Mouse (Mus musculus) intestine, embryonic 16.5 days (tissue): Measurements from ENCODE around the gene Tph2. TPM values are rescaled to one million over a fixed set of nuclear protein-coding genes. Genes with fewer than 3 reads are reported as not detected.
A peak's percentile ranks its signal among the peaks of the same experiment; 100 is the strongest.
"Not testable (repeated sequence)": the region's sequence is repeated elsewhere in the genome, so short reads cannot be mapped to it uniquely, and the experiment has no call there.

ENCODE experiments used
- ATAC-seq: fragments of 200-750 bp; cut with Nextera tagmentation; 2 replicates; pipeline ENCODE4 v1.8.0; 2017; ENCODE audit warnings: moderate TSS enrichment, moderate library complexity
- H3K27ac ChIP-seq: fragments of 300-500 bp; sonication (generic); 2 replicates; pipeline ENCODE4 v1.5.1; 2014; ENCODE audit warnings: mild to moderate bottlenecking, low read length
- H3K27me3 ChIP-seq: fragments of 300-500 bp; sonication (generic); replicated peaks from 2 replicates; pipeline ENCODE4 v1.6.1; 2014; ENCODE audit warnings: low read length, control low read depth, mixed read lengths; ENCODE audit not compliant: control insufficient read depth, insufficient read depth
- H3K36me3 ChIP-seq: fragments of 300-500 bp; sonication (generic); 2 replicates; pipeline ENCODE4 v1.6.1; 2014; ENCODE audit warnings: low read length, control low read depth; ENCODE audit not compliant: control insufficient read depth, insufficient read depth
- H3K4me1 ChIP-seq: fragments of 300-500 bp; sonication (generic); 2 replicates; pipeline ENCODE4 v1.6.1; 2014; ENCODE audit warnings: low read length, control low read depth, mixed read lengths; ENCODE audit not compliant: control insufficient read depth, insufficient read depth
- H3K4me2 ChIP-seq: fragments of 300-500 bp; sonication (generic); 2 replicates; pipeline ENCODE4 v1.6.1; 2014; ENCODE audit warnings: low read depth, low read length, control low read depth
- H3K4me3 ChIP-seq: fragments of 300-500 bp; sonication (generic); 2 replicates; pipeline ENCODE4 v1.5.1; 2014; ENCODE audit warnings: mild to moderate bottlenecking, low read length
- H3K9ac ChIP-seq: fragments of 300-500 bp; sonication (generic); 2 replicates; pipeline ENCODE4 v1.6.1; 2014; ENCODE audit warnings: low read depth, low read length
- H3K9me3 ChIP-seq: fragments of 300-500 bp; sonication (generic); 2 replicates; pipeline ENCODE4 v1.6.1; 2016; ENCODE audit warnings: low read length, control low read depth; ENCODE audit not compliant: control insufficient read depth
- WGBS: fragments of 180-500 bp; shearing (Covaris S2); extraction: QIAGEN DNeasy Blood & Tissue Kit; methylation state at CpG from one replicate; pipeline ENCODE4 v1.1.7; 2014; 5-methylcytosine and 5-hydroxymethylcytosine counted together
- polyA plus RNA-seq: library from polyadenylated mRNA; unstranded; fragments of >200 nt; fragmentation: Nextera tagmentation; extraction: Ambion mirVana; gene quantifications from 2 replicates; pipeline ENCODE4 v1.2.1, GENCODE M21; 2015

The Tph2 gene
- polyA plus RNA-seq, 1 experiment from 2014 or later = not detected

GRCm38 (mm10) chr10:115187390-115187789, 2.6 kb upstream of the Tph2 start:
- no peaks in the 10 kb centered on the region for H3K9me3 ChIP-seq
- H3K9ac ChIP-seq = no peak overlapping the region
- no peaks in the 10 kb centered on the region for H3K36me3 ChIP-seq
- no peak for ATAC-seq
- H3K27ac ChIP-seq = no peak overlapping the region
- H3K4me1 ChIP-seq = no peaks in the 10 kb centered on the region
- H3K4me2 ChIP-seq = no peak overlapping the region
- WGBS = 76% methylated on average over 1 of the region's 1 CpGs
- no peaks in the 10 kb centered on the region for H3K27me3 ChIP-seq
- H3K4me3 ChIP-seq = no peak overlapping the region

GRCm38 (mm10) chr10:115181034-115181433, 3.8 kb downstream of the Tph2 start:
- WGBS = 61% methylated on average over 3 of the region's 3 CpGs
- no peaks in the 10 kb centered on the region for H3K4me1 ChIP-seq
- H3K4me2 ChIP-seq = no peak overlapping the region
- no peaks in the 10 kb centered on the region for H3K27me3 ChIP-seq
- no peaks in the 10 kb centered on the region for H3K9me3 ChIP-seq
- H3K36me3 ChIP-seq = no peaks in the 10 kb centered on the region
- no peak overlapping the region for H3K9ac ChIP-seq
- ATAC-seq = no peak
- H3K4me3 ChIP-seq = no peak overlapping the region
- H3K27ac ChIP-seq = no peak overlapping the region

- ATAC-seq, H3K27ac ChIP-seq, H3K9ac ChIP-seq, H3K4me2 ChIP-seq, H3K36me3 ChIP-seq, H3K9me3 ChIP-seq, H3K4me1 ChIP-seq, H3K27me3 ChIP-seq, H3K4me3 ChIP-seq: not testable (repeated sequence)
- WGBS = 64% methylated on average over 6 of the region's 6 CpGs
Measured at GRCm38 (mm10) chr10:115178019-115178418, 6.8 kb downstream of the Tph2 start.

- H3K4me1 ChIP-seq = no peaks in the 10 kb centered on the region
- no peak overlapping the region for H3K9ac ChIP-seq
- WGBS = 35% methylated on average over 12 of the region's 12 CpGs
- no peaks in the 10 kb centered on the region for H3K36me3 ChIP-seq
- H3K9me3 ChIP-seq = no peaks in the 10 kb centered on the region
- H3K27me3 ChIP-seq = no peaks in the 10 kb centered on the region
- H3K4me3 ChIP-seq = peak overlapping the region; percentile 22
- peak overlapping the region; percentile 43 for H3K4me2 ChIP-seq
- ATAC-seq = no peak
- no peak overlapping the region for H3K27ac ChIP-seq
Measured at GRCm38 (mm10) chr10:115175591-115175991, 9.2 kb downstream of the Tph2 start.

GRCm38 (mm10) chr10:115173336-115173735, 11.5 kb downstream of the Tph2 start:
- no peaks in the 10 kb centered on the region for H3K27me3 ChIP-seq
- H3K4me3 ChIP-seq = no peak overlapping the region
- WGBS = 78% methylated on average over 10 of the region's 10 CpGs
- H3K9me3 ChIP-seq = no peaks in the 10 kb centered on the region
- H3K4me2 ChIP-seq = no peak overlapping the region
- no peak for ATAC-seq
- H3K4me1 ChIP-seq = no peaks in the 10 kb centered on the region
- H3K9ac ChIP-seq = no peak overlapping the region
- no peaks in the 10 kb centered on the region for H3K36me3 ChIP-seq
- H3K27ac ChIP-seq = no peak overlapping the region

- no peaks in the 10 kb centered on the region for H3K4me1 ChIP-seq
- no peak overlapping the region for H3K9ac ChIP-seq
- H3K4me2 ChIP-seq = no peak overlapping the region
- H3K27me3 ChIP-seq = no peaks in the 10 kb centered on the region
- no peak overlapping the region for H3K27ac ChIP-seq
- no peaks in the 10 kb centered on the region for H3K9me3 ChIP-seq
- no peaks in the 10 kb centered on the region for H3K36me3 ChIP-seq
- H3K4me3 ChIP-seq = no peak overlapping the region
- ATAC-seq = 0 out of 2 replicates have a peak, but pooled peaks have one; percentile 56
- WGBS = 46% methylated on average over 8 of the region's 8 CpGs
Measured at GRCm38 (mm10) chr10:115171351-115171818, 13.4 kb downstream of the Tph2 start.

- no peak overlapping the region for H3K4me2 ChIP-seq
- no peak for ATAC-seq
- H3K27ac ChIP-seq = no peak overlapping the region
- H3K27me3 ChIP-seq = no peaks in the 10 kb centered on the region
- no peaks in the 10 kb centered on the region for H3K36me3 ChIP-seq
- WGBS = 85% methylated on average over 7 of the region's 7 CpGs
- no peaks in the 10 kb centered on the region for H3K9me3 ChIP-seq
- no peak overlapping the region for H3K9ac ChIP-seq
- H3K4me3 ChIP-seq = no peak overlapping the region
- no peaks in the 10 kb centered on the region for H3K4me1 ChIP-seq
Measured at GRCm38 (mm10) chr10:115170496-115171350, 14.1 kb downstream of the Tph2 start.

- Histone ChIP-seq H3K4me1 (no peaks in the 10 kb centered on the region), H3K4me2 (no peak overlapping the region), H3K9me3 (no peaks in the 10 kb centered on the region), H3K27me3 (0 out of 2 replicates have a peak, but pooled peaks cover 1% of the 10 kb centered on the region), H3K27ac (no peak overlapping the region), H3K36me3 (no peaks in the 10 kb centered on the region), H3K4me3 (no peak overlapping the region), H3K9ac (no peak overlapping the region)
- WGBS = 35% methylated on average over 9 of the region's 9 CpGs
- peak; percentile 76 for ATAC-seq
Measured at GRCm38 (mm10) chr10:115169410-115169809, 15.4 kb downstream of the Tph2 start.

GRCm38 (mm10) chr10:115160289-115160688, 24.5 kb downstream of the Tph2 start:
- no peak overlapping the region for H3K4me2 ChIP-seq
- H3K9ac ChIP-seq = no peak overlapping the region
- no peak for ATAC-seq
- H3K4me1 ChIP-seq = no peaks in the 10 kb centered on the region
- H3K27me3 ChIP-seq = 0 out of 2 replicates have a peak, but pooled peaks cover 9% of the 10 kb centered on the region
- 75% methylated on average over 5 of the region's 5 CpGs for WGBS
- H3K36me3 ChIP-seq = no peaks in the 10 kb centered on the region
- no peak overlapping the region for H3K27ac ChIP-seq
- H3K4me3 ChIP-seq = no peak overlapping the region
- H3K9me3 ChIP-seq = no peaks in the 10 kb centered on the region
